Mouse (Mus musculus): Measurements from ENCODE around the gene Zfp943. TPM values are rescaled to one million over a fixed set of nuclear protein-coding genes. Genes with fewer than 3 reads are reported as not detected.
A peak's percentile ranks its signal among the peaks of the same experiment; 100 is the strongest.
"Not testable (repeated sequence)": the region's sequence is repeated elsewhere in the genome, so short reads cannot be mapped to it uniquely, and the experiment has no call there.

Zfp943 gene
- polyA plus RNA-seq (2014; fragmentation: Nextera tagmentation; extraction: Ambion mirVana): 19.1 and 20.2 TPM in 2 replicates

- DNase-seq (ENCODE audit: low spot score): peak; percentile 77
- H3K4me1 ChIP-seq (ENCODE audit: control insufficient read depth, insufficient read depth, low read length): not testable (repeated sequence)
- WGBS: under 1% methylated on average over 41 of the region's 55 CpGs
Observed at GRCm38 (mm10) chr17:21962107-21962907, at the start of gene Zfp943, which contains the start of gene Zfp942. TSS of gene Zfp943 (plus strand) at chr17:21962552. TSS of gene Zfp942 (minus strand) at chr17:21962464.

DNA sequence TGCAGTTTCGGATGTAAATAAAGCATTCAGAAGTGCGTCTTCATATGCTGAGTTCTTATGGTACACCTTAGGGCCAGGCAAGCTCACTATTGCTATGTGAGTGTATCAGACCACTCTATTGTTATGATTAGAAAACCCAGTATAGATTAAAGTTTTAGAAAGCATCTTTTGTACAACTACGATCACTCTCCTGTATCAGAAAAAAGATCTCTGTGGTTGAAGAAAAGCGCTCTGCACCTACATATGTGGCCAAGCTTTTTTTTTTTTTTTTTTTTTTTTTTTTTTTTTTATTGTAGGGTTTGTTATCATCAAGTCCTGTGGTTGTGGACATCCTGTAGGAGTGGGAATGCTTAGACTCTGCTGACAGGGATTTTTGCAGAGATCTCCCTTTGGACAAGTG is 950 bp downstream of the Zfp943 start:
- ATAC-seq (ENCODE audit: insufficient number of reproducible peaks, low FRiP score, low TSS enrichment, low read depth) (no peak), DNase-seq (ENCODE audit: low spot score) (no peak)
- no peaks in the 10 kb centered on the region for H3K4me1 ChIP-seq (ENCODE audit: control insufficient read depth, insufficient read depth, low read length)
- no peak overlapping the region for H3K27ac ChIP-seq (replicated peaks; ENCODE audit: low read depth, low read length)
- peak overlapping the region; percentile 36 for H3K4me2 ChIP-seq (ENCODE audit: low read depth, severe bottlenecking)
- no peaks in the 10 kb centered on the region for H3K27me3 ChIP-seq (ENCODE audit: control insufficient read depth, insufficient read depth, low read length)
- H3K9ac ChIP-seq (ENCODE audit: low read length): no peak overlapping the region
- H3K36me3 ChIP-seq (ENCODE audit: control insufficient read depth, insufficient read depth, low read length): no peaks in the 10 kb centered on the region
- peak overlapping the region; percentile 54; the same call in 1 of the 2 replicates for H3K4me3 ChIP-seq (ENCODE audit: low read depth, low read length)
- 63% methylated on average over 4 of the region's 4 CpGs for WGBS
- no peaks in the 10 kb centered on the region for H3K9me3 ChIP-seq (ENCODE audit: control insufficient read depth, low read length)

More at GRCm38 (mm10) chr17:21962107-21962907, at the start of gene Zfp943, which contains the start of gene Zfp942:
- H3K4me3 ChIP-seq (ENCODE audit: low read depth, low read length): peak within 1 kb of the TSS; percentile 54
- peak; percentile 97 for ATAC-seq (ENCODE audit: insufficient number of reproducible peaks, low FRiP score, low TSS enrichment, low read depth)
- peak within 1 kb of the TSS; percentile 82 for H3K27ac ChIP-seq (replicated peaks; ENCODE audit: low read depth, low read length)
- peak within 1 kb of the TSS; percentile 55 for H3K4me2 ChIP-seq (ENCODE audit: low read depth, severe bottlenecking)
- not testable (repeated sequence) for H3K36me3 ChIP-seq (ENCODE audit: control insufficient read depth, insufficient read depth, low read length); H3K9me3 ChIP-seq (ENCODE audit: control insufficient read depth, low read length); H3K27me3 ChIP-seq (ENCODE audit: control insufficient read depth, insufficient read depth, low read length)
- peak within 1 kb of the TSS; percentile 76 for H3K9ac ChIP-seq (ENCODE audit: low read length)

DNA sequence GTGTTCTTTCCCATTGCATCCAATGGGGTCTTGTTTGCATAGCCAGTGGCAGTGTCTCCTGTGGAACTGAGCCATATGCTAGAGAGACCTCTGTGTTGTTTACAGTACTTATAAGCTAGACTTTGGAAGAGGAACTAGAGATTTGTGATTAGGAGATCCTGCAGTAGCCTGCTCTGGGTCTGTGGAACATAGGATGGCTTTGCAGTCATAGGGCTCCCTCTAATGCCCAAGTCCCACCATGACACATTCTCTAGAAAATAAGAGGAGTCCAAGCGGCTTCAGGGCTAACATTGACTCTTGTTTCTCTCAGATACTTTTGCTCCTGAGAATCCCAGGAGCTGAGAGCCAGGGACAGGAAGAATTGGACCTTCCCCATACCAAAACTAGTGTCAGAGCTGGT is 73.2 kb downstream of the Zfp943 start:
- DNase-seq (ENCODE audit: low spot score): peak; percentile 9
- H3K4me2 ChIP-seq (ENCODE audit: low read depth, severe bottlenecking); H3K9me3 ChIP-seq (ENCODE audit: control insufficient read depth, low read length); H3K4me1 ChIP-seq (ENCODE audit: control insufficient read depth, insufficient read depth, low read length); ATAC-seq (ENCODE audit: insufficient number of reproducible peaks, low FRiP score, low TSS enrichment, low read depth); H3K36me3 ChIP-seq (ENCODE audit: control insufficient read depth, insufficient read depth, low read length); H3K9ac ChIP-seq (ENCODE audit: low read length); H3K27me3 ChIP-seq (ENCODE audit: control insufficient read depth, insufficient read depth, low read length); H3K4me3 ChIP-seq (ENCODE audit: low read depth, low read length); H3K27ac ChIP-seq (replicated peaks; ENCODE audit: low read depth, low read length): not testable (repeated sequence)
- 37% methylated on average over 1 of the region's 1 CpGs for WGBS

GRCm38 (mm10) chr17:22049403-22049802 is 87.1 kb downstream of the Zfp943 start:
- H3K27me3 ChIP-seq (ENCODE audit: control insufficient read depth, insufficient read depth, low read length): no peaks in the 10 kb centered on the region
- no peak overlapping the region for H3K27ac ChIP-seq (replicated peaks; ENCODE audit: low read depth, low read length)
- H3K9ac ChIP-seq (ENCODE audit: low read length): no peak overlapping the region
- H3K4me1 ChIP-seq (ENCODE audit: control insufficient read depth, insufficient read depth, low read length): no peaks in the 10 kb centered on the region
- no peaks in the 10 kb centered on the region for H3K9me3 ChIP-seq (ENCODE audit: control insufficient read depth, low read length)
- no peak overlapping the region for H3K4me2 ChIP-seq (ENCODE audit: low read depth, severe bottlenecking)
- 75% methylated on average over 2 of the region's 2 CpGs for WGBS
- no peak for DNase-seq (ENCODE audit: low spot score)
- no peak overlapping the region for H3K4me3 ChIP-seq (ENCODE audit: low read depth, low read length)
- ATAC-seq (ENCODE audit: insufficient number of reproducible peaks, low FRiP score, low TSS enrichment, low read depth): no peak
- no peaks in the 10 kb centered on the region for H3K36me3 ChIP-seq (ENCODE audit: control insufficient read depth, insufficient read depth, low read length)

GRCm38 (mm10) chr17:22053211-22053610 is 90.9 kb downstream of the Zfp943 start:
- WGBS: 68% methylated on average over 2 of the region's 2 CpGs

DNA sequence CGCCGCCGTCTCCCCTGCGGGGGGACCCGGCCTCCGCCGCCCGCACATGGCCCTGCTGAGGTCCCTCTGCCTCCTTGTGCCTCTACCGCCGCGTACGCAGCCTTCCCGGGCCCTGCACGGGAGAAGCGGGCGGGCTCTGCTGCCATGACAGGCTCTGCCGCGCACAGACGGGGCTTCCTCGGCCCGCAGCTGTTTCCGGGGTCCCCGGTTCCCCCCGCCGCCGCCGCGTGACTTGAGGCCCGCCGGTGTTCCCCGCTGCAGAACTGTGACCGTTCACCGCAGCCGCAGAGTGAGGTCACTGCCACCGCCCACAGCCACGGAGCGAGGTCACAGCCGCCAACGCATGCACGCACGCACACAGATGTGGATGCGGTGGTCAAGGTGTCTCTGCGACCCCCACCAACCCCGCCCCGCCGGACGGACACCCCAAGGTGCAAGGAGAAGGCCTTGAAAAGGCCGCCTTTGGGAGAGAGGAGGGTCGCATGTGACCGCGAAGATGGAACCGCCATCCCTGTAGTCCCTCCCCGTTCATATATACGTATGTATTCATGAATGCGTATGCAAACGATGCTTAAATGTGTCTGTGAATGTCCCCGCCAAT is 118.8 kb downstream of the Zfp943 start:
- Histone ChIP-seq H3K4me2 (ENCODE audit: low read depth, severe bottlenecking) (peak overlapping the region; percentile 90), H3K9me3 (ENCODE audit: control insufficient read depth, low read length) (no peaks in the 10 kb centered on the region), H3K9ac (ENCODE audit: low read length) (peak overlapping the region; percentile 72), H3K27me3 (ENCODE audit: control insufficient read depth, insufficient read depth, low read length) (no peaks in the 10 kb centered on the region), H3K36me3 (ENCODE audit: control insufficient read depth, insufficient read depth, low read length) (no peaks in the 10 kb centered on the region), H3K4me3 (ENCODE audit: low read depth, low read length) (peak overlapping the region; percentile 57), H3K4me1 (ENCODE audit: control insufficient read depth, insufficient read depth, low read length) (no peaks in the 10 kb centered on the region), H3K27ac (replicated peaks; ENCODE audit: low read depth, low read length) (no peak overlapping the region)
- ATAC-seq (ENCODE audit: insufficient number of reproducible peaks, low FRiP score, low TSS enrichment, low read depth): peak; percentile 75; the same call in 1 of the 2 replicates
- DNase-seq (ENCODE audit: low spot score): peak; percentile 57
- 6% methylated on average over 54 of the region's 57 CpGs for WGBS

More at GRCm38 (mm10) chr17:22053211-22053610, 90.9 kb downstream of the Zfp943 start:
- H3K9ac ChIP-seq (ENCODE audit: low read length): no peak overlapping the region
- DNase-seq (ENCODE audit: low spot score) (no peak), ATAC-seq (ENCODE audit: insufficient number of reproducible peaks, low FRiP score, low TSS enrichment, low read depth) (no peak)
- H3K9me3 ChIP-seq (ENCODE audit: control insufficient read depth, low read length): no peaks in the 10 kb centered on the region
- H3K27ac ChIP-seq (replicated peaks; ENCODE audit: low read depth, low read length): no peak overlapping the region
- H3K36me3 ChIP-seq (ENCODE audit: control insufficient read depth, insufficient read depth, low read length): no peaks in the 10 kb centered on the region
- no peak overlapping the region for H3K4me3 ChIP-seq (ENCODE audit: low read depth, low read length)
- H3K27me3 ChIP-seq (ENCODE audit: control insufficient read depth, insufficient read depth, low read length): no peaks in the 10 kb centered on the region
- no peak overlapping the region for H3K4me2 ChIP-seq (ENCODE audit: low read depth, severe bottlenecking)
- no peaks in the 10 kb centered on the region for H3K4me1 ChIP-seq (ENCODE audit: control insufficient read depth, insufficient read depth, low read length)

DNA sequence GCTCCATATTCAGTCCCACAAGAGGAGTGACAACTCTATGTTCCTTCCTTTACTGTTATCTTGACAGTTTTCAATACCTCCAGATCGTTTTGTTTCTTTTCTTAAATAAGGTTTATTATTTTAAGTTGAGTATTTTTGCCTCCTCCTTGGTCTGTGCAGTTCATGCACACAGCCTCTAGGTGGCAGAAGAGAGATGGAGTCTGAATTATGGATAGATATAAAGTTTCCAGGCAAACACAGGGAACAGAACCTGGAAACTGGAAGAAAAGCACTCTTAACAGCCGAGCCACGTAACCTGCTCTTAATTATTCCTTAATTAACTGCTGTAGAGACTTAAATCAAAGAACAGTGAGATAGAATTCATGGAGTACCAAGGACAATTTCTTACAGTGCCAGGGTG is 120.9 kb downstream of the Zfp943 start:
- not testable (repeated sequence) for H3K27ac ChIP-seq (replicated peaks; ENCODE audit: low read depth, low read length); H3K9me3 ChIP-seq (ENCODE audit: control insufficient read depth, low read length); ATAC-seq (ENCODE audit: insufficient number of reproducible peaks, low FRiP score, low TSS enrichment, low read depth); H3K4me2 ChIP-seq (ENCODE audit: low read depth, severe bottlenecking); H3K4me3 ChIP-seq (ENCODE audit: low read depth, low read length); H3K9ac ChIP-seq (ENCODE audit: low read length); H3K27me3 ChIP-seq (ENCODE audit: control insufficient read depth, insufficient read depth, low read length); H3K4me1 ChIP-seq (ENCODE audit: control insufficient read depth, insufficient read depth, low read length); H3K36me3 ChIP-seq (ENCODE audit: control insufficient read depth, insufficient read depth, low read length)
- 13% methylated on average over 3 of the region's 3 CpGs for WGBS
- peak; percentile 48 for DNase-seq (ENCODE audit: low spot score)

DNA sequence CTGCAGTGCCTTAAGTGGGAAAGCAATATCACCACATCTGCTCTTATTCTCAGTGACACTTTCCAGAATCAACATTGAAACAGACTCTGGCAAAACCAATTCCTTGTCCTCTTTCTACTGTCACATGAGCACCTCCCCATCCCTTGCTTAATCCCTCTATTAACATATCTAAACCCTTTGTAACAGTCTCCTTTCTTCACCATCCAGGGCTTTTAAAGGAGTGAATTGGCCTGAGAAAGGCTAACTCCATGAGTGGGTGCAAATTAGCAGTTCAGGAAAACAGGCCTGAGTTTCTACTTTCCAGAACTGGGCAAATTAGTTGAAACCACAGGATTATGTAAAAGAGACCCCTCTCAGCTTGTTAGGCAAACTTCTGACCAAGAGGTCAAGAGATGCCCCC is 156.4 kb downstream of the Zfp943 start:
- no peak for DNase-seq (ENCODE audit: low spot score)
- Histone ChIP-seq H3K27ac (replicated peaks; ENCODE audit: low read depth, low read length) (no peak overlapping the region), H3K4me1 (ENCODE audit: control insufficient read depth, insufficient read depth, low read length) (no peaks in the 10 kb centered on the region), H3K4me3 (ENCODE audit: low read depth, low read length) (no peak overlapping the region), H3K36me3 (ENCODE audit: control insufficient read depth, insufficient read depth, low read length) (no peaks in the 10 kb centered on the region), H3K4me2 (ENCODE audit: low read depth, severe bottlenecking) (no peak overlapping the region), H3K9me3 (ENCODE audit: control insufficient read depth, low read length) (no peaks in the 10 kb centered on the region), H3K27me3 (ENCODE audit: control insufficient read depth, insufficient read depth, low read length) (no peaks in the 10 kb centered on the region), H3K9ac (ENCODE audit: low read length) (no peak overlapping the region)
- no peak for ATAC-seq (ENCODE audit: insufficient number of reproducible peaks, low FRiP score, low TSS enrichment, low read depth)

Measured in limb, embryonic 11.5 days (tissue).